Mouse (Mus musculus) urinary bladder, postnatal 4 days (tissue): ENCODE results near the gene Zmym4.
"Not testable (repeated sequence)": the region's sequence is repeated elsewhere in the genome, so short reads cannot be mapped to it uniquely, and the experiment has no call there.

ENCODE experiments used
- DNase-seq, 2 experiments: peaks; one replicate each; pipeline ENCODE4 v3.0.0; 2021 to 2022; ENCODE audit warnings: low spot score in 2 of 2

The Zmym4 gene

DNA sequence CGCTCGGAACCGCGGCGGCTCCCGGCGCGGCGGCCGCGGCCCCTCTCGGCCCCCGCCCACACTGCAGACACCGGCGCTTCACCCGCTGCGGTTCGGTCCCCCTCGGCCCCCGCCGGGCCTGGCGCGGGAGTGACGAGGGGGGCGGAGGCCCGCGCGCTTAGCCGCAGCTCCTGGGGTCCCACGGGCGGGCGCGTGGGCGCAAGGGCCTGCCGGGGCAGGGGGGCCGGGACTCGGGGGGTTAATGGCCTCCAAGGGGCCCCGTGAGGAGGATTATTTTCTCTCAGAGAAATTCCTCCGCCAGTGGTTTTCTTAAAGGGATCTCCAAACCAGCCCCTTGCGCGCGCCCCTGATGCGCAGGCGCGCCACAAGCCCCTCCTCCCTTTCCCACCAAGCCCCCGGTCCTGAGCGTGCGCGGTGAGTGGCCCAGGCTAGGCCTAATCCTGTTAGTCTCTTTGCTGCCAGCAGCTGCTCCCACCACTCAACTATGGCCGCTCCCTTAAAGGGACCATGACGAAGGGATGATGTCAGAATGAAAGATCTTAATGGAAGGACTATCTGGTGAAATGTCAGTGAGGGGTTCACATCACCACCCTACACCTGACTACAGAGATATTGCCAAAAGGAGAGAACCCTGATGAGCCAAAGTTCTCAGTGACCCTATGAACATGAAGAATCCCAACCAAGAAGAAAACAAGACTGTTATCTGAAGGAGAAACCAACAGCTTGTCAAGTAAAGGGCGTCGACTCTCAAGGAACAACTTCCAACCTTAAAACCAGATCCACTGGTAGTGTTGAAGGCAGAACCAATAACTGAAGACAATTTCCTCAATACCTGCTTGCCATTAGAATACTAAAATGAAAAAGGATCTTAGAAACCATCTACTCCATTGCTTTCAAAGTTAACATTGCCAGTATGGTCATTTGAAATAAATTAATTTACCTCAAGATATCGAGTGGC, at the start of gene Zmym4:
Zmym4 (minus strand) TSS at position 272 of the 958 bp plus-strand sequence.
- DNase-seq: peak; percentile 93 to 94

DNA sequence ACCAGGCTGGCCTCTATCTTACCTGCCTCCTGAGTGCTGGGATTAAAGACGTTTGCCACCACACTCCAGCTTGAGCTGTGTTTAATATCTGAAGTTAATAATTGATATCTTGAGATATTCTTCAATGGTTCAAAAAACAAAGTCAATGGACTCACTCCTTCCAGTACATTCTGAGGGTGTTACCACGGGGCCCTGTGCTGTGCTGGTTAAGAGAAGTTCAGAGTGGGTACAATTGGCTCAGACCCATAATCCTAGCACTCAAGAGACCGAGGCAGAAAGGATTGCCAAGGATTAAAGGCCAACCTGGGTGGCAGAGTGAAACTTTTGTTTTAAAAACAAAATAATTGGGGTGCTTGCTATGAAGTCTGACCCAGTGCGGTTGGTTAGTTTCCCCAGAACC, 48.4 kb upstream of the Zmym4 start:
- no peak for DNase-seq

DNA sequence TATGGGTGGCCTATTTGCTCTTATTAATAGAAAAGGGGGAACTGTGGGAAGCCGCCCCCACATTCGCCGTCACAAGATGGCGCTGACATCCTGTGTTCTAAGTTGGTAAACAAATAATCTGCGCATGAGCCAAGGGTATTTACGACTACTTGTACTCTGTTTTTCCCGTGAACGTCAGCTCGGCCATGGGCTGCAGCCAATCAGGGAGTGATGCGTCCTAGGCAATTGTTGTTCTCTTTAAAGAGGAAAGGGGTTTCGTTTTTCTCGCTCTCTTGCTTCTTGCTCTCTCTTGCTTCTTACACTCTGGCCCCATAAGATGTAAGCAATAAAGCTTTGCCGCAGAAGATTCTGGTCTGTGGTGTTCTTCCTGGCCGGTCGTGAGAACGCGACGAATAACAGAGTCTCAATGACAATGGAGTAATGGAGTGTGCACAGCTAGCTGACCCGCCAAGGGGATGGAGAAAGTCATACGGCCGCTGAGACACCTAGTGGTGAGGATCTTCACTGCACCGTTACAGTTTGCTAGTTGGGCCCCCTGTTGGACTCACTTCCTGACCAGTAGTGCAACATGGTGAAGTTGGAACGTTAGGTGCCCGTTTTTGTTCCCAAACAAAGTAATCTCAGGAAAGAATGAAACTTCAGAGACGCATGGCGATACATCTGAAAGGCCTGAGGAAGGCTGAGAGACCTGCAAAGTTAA, 47.5 kb upstream of the Zmym4 start:
- peak; percentile 68 to 83 for DNase-seq

DNA sequence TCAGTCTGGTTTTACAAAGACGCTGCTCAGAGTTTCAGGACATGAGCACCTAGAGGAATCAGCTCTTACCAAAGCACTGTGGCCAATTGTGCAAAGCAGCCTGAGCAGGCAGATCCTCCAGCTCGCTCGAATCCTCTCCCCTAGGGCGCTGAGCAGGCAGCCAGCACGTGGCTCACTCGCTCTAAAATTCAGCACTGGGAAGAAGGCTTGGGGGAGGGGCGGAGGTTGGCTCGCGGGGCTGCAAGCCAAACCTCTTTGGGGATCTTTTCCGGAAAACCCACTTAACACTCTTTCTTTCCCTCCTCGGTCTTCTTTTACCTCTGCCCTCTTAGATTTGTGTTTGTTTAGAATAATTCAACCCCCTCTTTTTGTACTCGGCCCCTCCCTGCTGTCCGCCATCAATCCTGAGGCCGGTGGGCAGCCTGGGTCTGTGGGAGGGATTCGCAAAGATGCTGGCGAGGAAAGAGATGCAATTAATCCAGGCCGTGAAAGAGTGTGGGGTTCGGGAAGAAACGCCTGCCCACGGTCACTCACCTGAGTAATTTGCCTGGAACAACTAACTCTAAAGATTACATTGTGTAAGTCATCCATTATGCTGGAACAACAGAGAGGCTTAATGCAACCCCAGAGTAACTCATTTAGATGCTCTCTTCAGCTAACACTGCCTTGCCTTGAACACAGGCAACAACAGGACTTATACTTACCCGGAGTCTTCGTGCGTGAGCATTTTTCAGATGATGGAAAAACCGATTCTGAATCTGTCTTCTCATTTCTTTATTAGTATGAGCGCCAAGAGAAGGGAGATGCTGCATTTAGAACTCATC, 37.4 kb upstream of the Zmym4 start:
- no peak for DNase-seq

DNA sequence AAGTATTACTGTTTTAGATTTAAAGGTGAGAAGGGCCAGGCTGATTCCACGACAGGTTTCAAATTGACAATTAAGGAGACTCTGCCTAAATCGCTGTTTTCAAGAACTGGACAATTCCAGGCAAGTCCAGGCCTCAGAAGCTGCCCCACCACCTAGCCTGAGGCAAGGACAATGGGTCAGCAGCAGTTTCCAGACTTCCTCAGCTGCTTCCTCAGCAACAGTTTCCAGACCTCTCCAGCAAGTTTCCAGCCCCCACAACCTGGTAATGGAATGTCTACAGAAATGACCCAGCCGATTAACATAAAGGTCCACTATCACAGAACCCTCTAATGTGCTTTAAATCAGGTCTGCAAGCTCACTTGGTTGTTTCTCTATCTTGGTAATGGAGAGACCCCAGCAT, 36.4 kb upstream of the Zmym4 start:
- no peak for DNase-seq

DNA sequence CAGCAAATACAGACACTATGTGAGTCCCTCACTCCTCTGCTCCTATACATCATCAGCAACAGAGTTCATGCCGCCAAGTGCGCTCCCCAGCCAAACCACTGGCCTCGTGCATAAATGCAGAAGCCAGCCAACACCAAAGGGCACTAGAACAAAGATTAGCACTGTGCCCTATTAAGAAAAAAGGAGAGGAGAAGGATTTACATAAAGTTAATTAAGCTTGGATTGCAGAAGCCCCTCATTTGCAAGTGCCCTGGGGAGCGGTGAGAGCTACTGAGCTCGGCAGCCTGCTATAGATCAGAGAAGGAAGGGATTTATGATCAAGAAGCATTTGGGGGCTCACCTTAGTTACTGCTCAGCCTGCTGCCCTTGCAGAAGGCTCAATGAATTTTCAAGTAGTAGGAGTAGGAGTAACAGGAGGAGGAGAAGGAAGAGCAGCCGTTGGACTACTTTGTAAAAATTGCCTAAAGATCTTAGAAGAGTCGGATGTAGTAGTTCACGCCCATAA, 32.7 kb upstream of the Zmym4 start:
- no peak for DNase-seq

DNA sequence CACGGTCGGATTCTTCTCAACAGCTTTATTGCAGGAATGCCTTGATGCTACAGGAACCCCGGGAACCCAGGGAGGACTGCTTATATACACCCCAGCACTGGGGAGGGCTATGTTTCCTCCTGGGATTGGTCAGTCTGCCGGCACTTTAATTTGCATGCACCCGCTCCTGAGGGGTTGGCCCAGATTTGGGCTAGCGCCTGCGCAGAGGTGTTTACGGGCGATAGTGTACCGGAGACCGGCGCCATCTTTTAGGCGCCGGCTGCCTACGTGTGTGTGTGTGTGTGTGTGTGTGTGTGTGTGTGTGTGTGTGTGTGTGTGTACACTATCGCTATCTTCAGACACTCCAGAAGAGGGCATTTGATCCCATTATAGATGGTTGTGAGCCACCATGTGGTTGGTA, 31.4 kb upstream of the Zmym4 start:
- not testable (repeated sequence) for DNase-seq

DNA sequence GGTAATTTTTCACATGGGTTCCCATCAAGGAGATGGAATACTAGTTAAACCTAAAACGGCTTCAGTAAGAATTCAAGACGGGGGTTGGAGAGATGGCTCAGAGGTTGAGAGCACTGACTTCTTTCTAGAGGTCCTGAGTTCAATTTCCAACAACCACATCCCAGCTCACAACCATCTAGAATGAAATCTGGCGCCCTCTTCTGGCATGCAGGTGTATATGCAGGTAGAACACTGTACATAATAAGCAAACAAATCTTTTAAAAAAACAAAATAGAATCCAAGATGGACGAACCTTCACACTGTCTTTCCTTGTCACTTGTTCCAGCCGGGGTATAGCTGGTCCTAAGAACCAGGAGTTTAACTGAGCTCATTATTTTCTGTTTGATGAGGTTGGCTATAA, 24.4 kb upstream of the Zmym4 start:
- no peak for DNase-seq

DNA sequence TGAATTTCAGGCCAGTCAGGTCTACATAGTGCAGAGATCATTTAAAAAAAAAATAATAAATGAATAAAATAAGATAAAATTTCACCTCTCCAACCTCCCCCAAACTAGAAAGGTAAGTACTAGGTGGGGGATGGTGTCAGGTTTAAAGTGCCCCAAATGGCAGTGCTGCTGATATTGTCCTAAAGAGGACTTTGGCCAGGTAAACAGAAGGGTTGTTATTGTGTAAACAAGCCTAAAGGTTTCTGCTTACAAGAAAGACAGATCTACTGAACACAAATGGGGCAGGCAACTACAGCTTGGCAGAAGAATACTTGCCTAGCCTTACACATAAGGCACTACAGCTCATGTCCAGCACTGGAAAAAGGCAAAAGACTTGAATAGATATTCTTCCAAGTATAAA, 22.6 kb upstream of the Zmym4 start:
- no peak for DNase-seq

DNA sequence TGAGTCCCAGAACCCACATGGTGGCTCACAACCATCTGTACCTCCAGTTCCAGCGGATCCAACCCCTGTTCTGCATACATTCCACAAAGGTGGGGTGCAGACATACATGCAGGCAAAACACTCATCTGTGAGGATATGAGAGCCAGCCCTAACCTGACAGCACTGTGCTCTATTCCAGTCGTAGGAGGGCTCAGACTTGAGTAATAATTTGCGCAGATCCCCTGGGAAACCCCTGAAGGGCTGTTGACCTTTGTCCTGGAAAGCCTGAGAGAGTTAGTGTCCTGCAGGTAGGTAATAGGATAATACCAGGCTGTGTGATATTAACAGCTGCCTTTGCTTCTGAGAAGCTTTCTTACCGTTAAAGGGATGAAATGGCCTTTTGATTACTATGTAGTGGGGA, 20.6 kb upstream of the Zmym4 start:
- DNase-seq: no peak

DNA sequence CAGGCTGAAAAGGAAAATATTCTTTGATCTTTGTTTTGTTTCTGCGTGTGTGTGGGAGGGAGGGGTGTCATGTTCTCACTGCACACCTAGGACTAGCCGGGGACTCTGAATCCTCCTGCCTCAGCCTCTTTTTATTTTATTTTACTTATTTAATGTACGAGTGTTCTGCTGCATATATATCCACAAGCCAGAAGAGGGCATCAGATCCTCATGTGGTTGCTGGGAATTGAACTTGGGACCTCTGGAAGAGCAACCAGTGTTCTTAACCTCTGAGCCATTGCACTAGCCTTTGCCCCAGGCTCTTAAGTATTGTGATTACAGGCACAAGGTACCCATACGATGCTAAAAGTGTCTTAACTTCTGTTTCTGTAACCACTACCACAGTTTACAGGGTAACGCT, 18.8 kb upstream of the Zmym4 start:
- DNase-seq: no peak

DNA sequence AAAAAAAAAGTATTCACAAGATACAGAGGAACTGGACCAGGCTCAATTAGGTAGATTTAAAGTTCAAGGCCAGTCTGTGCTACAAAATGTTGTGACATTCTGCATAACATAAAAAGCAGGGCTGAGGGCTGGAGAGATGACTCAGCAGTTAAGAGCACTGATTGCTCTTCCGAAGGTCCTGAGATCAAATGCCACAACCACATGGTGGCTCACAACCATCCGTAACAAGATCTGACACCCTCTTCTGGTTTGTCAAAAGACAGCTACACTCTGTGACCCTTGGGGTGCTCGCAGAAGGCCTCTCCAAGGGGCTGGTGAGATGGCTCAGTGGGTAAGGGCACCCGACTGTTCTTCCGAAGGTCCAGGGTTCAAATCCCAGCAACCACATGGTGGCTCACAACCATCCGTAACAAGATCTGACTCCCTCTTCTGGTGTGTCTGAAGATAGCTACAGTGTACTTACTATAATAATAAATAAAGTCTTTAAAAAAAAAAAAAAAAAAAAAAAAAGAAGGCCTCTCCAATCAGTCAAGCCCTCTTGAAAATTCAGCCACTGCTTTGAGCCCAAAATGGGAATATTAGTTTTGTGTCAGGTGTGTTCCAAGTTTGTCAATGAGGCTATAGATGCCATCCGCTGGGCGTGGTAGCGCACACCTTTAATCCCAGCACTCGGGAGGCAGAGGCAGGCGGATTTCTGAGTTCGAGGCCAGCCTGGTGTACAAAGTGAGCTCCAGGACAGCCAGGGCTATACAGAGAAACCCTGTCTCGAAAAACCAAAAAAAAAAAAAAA, 16.0 kb upstream of the Zmym4 start:
- DNase-seq: not testable (repeated sequence)

DNA sequence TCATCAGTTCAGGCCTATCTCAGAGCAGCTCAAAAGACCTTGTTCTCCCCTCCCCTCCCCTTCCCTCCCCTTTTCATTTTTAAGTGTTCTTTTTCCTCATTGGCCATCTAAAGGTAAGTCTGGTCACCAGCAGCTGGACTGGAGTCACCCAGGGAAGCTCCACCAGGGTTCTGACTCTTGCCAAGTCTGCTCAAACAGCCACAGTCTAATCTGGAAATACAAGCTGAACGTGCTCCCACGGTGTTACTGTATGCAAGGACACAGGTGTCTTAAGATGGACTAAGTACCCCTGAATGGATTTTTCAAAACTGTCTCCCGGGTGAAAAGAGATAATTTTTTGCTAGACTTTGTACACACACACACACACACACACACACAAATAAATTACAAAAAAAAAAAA, 15.4 kb upstream of the Zmym4 start:
- no peak for DNase-seq

DNA sequence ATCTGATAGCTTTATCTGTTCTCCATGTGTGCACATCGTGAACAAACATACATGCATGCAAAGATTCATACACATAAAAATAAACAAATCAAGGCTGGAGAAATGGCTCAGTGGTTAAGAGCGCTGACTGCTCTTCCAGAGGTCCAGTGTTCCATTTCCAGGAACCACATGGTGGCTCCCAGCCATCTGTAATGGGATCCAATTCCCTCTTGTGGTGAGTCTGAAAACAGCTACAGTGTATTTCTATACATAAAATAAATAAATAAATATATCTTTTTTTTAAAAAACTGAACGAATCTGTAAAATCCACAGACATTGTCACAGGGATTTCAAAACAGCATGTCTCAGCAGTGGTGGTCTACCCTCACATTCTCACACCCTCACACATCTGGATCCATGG, 10.8 kb upstream of the Zmym4 start:
- no peak for DNase-seq

DNA sequence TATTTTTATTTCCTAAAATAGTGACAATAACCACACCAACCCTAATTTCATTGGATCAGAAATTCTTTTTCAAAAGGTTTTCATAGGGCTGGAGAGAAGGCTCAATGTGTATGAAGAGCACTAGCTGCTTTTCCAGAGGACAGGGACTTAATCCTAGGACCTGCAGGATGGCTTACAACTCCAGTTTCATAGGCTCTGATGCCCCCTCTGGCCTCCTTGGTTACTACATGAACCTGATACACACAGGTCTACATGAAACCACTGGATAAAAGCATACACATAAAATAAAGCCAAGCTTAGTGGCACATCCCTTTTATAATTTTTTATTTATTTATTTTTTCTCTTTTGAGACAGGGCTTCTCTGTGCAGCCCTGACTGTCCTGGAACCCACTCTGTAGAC, 9.5 kb upstream of the Zmym4 start:
- no peak for DNase-seq

DNA sequence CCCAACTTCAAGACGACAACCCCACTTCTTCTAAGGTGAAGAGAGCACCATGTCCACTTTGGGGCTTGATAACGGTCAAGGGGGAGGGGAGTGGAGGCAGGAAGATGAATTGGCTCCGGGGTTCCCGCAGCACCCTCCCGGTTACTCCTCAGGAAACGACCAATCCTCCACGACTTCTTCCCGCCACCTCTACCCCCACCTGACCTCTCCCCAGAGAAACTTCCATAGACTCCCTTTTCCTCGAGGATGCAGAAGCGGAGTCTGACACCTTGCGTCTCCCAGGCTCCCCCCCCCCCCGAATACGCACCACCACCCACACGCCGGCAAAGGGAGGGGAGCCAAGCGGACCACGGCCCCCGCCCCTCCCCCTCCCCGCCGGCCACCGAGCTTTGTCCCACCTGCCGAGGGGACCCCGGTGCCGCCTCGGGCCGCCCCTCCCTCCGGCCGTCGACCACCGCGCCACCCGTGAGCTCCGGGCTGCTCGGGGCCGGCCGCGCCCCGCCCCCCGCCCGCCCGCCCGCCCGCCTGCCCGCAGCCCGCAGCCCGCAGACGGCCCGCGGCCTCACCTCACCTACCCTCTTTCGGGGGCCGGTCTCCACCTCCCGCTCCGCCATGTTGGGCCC, 583 bp downstream of the Zmym4 start:
- no peak for DNase-seq

DNA sequence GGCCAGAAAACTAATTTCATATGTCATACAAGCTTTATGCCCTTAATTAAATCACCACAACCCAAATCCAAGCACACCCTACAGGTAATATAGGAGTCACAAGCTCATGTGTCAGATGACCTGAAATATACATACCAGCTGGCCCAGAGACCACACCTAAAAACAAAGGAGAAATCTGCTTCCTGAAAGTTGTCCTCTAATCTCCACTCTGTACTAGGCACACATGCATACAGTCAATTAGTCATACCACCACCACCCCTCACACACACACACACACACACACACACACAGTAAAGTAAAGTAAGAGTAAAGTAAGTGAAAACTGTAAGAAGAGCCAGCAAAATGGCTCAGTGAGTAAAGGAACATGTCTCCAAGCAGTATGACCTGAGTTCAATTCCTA, 9.3 kb downstream of the Zmym4 start:
- DNase-seq: no peak

DNA sequence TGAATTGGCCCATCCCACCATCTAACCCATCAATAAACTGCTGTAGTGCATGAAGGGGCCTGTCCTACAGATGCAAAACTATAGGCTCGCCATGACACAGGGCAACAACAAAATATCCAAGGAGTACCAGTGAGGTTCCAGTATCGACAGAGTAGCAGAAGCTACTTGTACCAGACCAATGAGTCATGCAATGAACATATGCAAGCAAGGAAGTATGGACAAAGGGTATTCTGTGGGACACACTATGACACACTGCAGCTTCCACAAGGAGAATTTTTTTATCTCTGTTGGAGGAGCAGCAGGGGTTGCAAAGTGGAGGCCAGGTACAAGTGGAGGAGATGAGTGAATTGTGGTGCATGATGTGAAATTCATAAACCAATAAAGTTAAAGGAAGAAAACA, 9.7 kb downstream of the Zmym4 start:
- DNase-seq: no peak

DNA sequence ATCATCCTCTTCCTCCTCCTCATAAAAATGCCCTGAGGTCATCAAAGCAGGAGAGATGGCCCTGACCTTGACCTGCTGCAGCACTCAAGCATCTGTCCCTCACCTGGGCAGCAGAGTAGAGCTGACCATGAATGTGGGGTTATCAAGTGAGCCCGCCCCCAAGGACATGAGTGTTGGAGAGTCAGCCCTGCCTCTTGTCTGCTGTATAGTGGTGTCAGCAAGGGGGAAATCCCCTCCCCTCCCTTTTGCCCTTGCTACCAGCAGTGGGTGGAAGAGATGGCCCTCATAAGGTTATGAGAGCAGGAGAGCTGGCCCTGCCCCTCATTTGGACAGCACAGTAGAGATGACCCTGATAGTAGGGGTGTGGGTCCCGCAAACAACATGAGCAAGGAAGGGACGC, 10.5 kb downstream of the Zmym4 start:
- DNase-seq: no peak

DNA sequence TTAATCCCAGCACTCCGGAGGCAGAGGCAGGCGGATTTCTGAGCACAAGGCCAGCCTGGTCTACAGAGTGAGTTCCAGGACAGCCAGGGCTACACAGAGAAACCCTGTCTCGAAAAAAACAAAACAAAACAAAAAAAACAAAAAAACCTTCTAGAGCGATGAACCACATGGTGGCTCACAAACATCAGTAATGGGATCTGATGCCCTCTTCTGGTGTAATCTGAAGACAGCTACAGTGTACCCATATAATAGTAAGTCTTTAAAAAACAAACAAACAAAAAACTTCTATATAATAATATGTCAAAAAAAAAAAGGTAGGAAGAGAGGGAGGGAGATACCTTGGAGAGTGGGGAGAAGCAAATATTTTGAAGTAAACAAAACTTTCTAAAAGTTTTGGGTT, 17.1 kb downstream of the Zmym4 start:
- not testable (repeated sequence) for DNase-seq

DNA sequence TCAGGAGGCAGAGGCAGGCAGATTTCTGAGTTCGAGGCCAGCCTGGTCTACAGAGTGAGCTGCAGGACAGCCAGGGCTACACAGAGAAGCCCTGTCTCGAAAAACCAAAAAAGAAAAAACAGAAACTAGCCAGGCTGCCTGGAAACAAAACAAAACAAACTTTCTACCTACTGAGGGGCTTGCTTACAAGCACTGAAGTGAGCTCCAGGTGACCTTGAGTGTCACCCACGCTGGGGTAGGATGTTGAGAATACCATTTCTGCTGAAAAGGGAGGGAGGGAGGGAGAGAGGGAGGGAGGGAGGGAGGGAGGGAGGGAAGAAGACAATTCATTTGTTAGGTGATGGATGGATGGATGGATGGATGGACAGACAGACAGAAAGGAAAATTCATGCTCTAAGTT, 24.5 kb downstream of the Zmym4 start:
- DNase-seq: no peak
